Mouse (Mus musculus): ENCODE measurements at regions not wholly inside any gene's neighbourhood (a gene's known extent, or its start where the extent isn't known, plus 50 kb on each side); places are given as distances from the start of the nearest gene placed in this dataset.

- no peak for TF ChIP-seq POLR2A (IDR thresholded peaks at IDR 0.05; ENCODE audit: control insufficient read depth, low read depth, low read length)
- no peak for TF ChIP-seq CTCF (IDR thresholded peaks at IDR 0.05; ENCODE audit: control insufficient read depth, insufficient read depth, insufficient replicate concordance, low read depth, low read length)
Measured at GRCm38 (mm10) chr9:30563399-30563798, 136.5 kb downstream of the Snx19 start.

Data from testis, adult 2 months (tissue).